Mouse (Mus musculus) embryo, embryonic 10 days (tissue): ENCODE results near the gene Acer3.
"Not testable (repeated sequence)": the region's sequence is repeated elsewhere in the genome, so short reads cannot be mapped to it uniquely, and the experiment has no call there.

Experiments
- DNase-seq: peaks from one replicate; pipeline ENCODE4 v3.0.0-alpha.2; 2015; ENCODE audit warnings: low spot score

Acer3 gene

GRCm38 (mm10) chr7:98289585-98289984 lies 31.4 kb downstream of the Acer3 start:
- peak; percentile 14 for DNase-seq

- DNase-seq: no peak
These were observed 44.7 kb downstream of the Acer3 start for GRCm38 (mm10) chr7:98276263-98276662.

GRCm38 (mm10) chr7:98268166-98268565 lies 52.8 kb downstream of the Acer3 start:
- DNase-seq: not testable (repeated sequence)

DNA sequence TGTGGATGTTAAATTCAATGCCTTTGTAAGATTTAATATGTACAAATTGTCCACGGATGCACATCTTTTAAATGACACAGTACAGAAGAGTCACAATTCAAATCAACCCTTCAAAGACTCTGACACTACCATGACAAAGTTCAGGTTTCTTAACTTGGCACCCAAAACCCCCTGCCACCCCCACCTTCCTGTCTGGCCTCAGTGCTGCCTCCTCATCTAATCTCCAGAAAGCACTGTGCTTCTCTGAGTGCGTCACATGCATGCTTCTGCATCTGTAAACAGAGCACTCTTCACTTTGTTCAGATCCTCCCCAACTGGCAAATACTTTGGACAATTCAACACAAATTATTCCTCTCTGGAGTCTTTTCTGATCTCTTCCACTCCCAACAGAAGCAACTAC lies 68.5 kb downstream of the Acer3 start:
- DNase-seq: no peak

DNA sequence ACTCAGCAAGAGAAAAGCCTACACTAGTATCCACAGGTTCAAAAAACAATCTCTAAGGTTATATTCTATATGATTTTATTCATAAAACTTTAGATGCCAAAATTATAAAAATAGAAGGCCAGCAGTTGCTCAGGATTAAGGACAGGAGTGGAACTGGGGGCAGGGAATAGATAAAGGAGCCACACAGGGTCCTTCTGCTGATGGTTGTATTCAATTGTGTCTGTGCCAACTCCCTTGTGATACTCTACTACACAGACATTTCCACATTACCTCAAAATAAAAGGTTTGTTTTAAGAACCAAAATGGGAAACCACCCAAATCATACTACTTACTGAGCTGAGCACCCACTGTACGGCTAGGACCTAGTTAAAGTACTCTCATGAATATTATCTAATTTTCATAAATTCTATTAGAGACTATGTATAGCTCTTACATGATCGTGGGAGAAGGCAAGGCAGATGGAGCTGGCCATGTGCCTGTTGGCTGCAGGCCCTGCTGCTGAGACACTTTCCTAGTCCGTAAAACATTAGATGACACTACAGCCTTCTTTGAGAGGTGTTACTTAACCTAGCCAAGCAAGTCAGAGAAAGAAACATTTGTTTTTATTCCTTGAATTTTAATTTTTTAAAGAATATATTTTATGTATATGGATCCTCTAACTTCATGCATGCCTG lies 84.2 kb downstream of the Acer3 start:
- no peak for DNase-seq

GRCm38 (mm10) chr7:98223796-98224195 lies 97.2 kb downstream of the Acer3 start:
- DNase-seq: no peak

GRCm38 (mm10) chr7:98216713-98217112 lies 104.3 kb downstream of the Acer3 start:
- DNase-seq: no peak

GRCm38 (mm10) chr7:98202946-98203345 lies 118.1 kb downstream of the Acer3 start:
- DNase-seq: no peak

DNA sequence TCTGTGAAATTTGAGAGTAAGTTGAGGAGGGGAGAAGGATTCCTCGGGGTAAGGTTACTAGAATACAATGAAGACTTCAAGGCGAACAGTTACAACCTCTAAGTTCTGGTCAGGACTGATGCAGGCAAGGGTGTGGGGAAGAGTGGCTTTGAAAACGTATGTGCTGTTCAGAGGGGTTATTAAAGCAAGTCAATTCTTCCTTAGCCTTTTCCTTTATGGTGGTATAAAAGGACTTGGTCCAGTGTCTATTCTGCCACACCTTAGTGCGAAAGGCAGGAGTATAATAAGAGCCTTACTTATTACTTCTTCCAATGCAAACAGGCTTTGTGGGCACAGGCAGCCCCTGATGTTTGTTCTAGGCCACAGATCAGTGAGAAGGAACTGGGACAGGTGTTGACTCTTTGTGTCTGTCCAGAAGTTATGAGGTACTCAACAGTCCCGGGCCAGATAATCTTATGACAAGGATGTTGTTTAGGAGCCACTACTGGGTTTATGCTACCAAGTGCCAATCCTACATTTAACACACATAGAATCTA lies 119.4 kb downstream of the Acer3 start:
- no peak for DNase-seq

- no peak for DNase-seq
These were observed 120.6 kb downstream of the Acer3 start for GRCm38 (mm10) chr7:98200396-98200795.

- no peak for DNase-seq
These were observed 121.6 kb downstream of the Acer3 start, which contains the start of gene B3gnt6 for GRCm38 (mm10) chr7:98199381-98199780. Gene B3gnt6, minus strand, starts transcription at chr7:98199481.

DNA sequence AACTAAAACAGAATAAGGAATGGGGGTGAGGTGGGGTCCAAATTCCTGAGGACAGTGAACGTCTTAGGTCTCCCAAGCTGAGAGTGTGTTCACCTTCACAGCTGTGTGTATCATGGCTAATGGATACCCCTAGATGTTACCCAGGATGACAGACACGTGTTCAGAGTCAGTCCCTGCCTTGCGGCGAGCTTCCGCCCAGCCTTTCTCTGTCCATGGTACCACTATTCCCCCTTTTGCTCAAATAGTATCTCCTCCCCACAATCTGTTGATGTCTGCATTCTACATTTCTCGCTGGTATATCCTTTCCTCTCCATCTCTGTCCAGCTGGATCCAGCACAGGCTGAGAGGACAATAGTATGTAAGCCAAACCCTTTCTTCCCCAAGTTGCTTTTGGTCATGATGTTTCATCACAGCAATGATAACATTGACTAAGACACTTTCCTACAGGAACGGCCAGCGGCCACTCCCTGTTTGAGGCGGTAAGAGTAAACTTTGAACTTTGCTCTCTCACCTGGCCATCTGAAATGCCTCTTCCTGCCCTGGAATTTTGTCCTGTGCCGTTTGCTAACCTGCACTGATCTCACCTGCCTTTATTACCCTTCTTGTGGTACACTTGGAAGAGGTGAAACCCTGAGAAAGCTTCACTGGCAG lies 125.7 kb downstream of the Acer3 start:
- DNase-seq: peak; percentile 71

DNA sequence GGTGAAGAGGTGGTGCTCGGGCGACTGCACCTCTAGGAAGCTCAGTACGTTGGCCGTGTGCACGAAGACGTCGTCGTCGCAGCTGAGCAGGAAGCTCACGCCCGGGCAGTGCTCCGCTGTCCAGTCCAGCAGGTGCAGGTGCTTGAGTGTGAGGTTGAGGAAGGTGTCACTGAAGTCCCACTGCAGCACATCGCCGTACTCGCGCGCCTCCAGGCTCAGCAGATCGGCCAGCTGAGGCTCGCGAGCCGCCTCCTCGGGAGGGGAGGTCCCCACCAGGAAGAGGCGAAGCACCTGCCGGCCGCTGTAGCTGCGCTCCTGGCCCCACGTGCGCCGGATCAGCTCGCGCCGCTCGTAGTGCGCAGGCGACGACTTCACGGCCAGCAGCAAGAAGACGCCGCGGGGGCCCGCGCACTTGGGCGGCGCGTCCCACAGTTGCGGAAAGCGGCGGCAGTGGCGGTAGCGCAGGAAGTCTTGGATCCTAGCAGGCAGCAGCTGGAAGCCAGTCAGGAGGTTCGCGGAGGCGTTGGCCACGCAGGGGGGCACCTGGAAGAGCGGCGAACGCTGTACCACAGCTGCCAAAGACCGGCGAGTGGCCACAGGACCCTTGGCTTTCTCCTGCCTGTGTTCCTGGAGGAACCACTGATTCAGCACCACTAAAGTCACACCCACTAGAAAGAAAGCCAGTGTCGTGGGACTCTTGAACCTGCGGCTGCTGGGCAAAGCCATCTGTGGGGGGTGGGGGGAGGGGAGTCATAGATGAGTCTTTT lies 126.8 kb downstream of the Acer3 start:
- DNase-seq: peak; percentile 34

- DNase-seq: peak; percentile 63
These were observed 127.4 kb downstream of the Acer3 start for GRCm38 (mm10) chr7:98193515-98194025.

DNA sequence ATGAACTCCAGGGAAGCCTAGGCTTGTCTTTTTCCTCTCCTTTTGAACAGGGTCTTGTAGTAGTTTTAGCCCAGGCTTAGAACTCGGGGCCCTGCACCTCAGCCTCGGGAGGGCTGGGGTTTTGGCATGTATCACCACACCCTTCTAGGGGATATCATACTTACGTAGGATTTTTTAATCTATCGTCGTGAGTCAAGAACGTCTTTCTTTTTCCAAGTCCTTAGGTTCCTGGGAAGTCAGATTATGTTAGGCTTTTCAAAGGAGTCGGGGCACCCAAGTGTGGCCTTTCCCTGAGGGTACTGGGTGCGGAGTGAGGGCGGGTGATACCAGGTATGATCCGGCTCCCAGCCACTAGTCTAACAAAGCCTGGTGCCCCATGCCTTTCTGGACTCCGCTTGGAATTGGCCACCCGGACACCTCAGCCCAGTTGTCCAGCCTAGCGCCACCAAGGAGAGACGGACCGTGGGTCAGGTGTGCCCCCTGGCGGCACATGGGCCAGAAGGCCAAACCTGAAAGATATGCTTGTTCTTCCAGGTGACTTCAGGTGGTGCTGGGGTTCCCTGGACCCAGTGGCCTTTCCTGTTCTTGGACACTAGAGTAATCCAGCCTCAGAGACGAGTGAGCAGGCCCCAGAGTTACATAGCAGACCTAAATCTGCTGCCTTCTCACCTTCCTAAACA lies 129.3 kb downstream of the Acer3 start:
- DNase-seq: peak; percentile 59

DNA sequence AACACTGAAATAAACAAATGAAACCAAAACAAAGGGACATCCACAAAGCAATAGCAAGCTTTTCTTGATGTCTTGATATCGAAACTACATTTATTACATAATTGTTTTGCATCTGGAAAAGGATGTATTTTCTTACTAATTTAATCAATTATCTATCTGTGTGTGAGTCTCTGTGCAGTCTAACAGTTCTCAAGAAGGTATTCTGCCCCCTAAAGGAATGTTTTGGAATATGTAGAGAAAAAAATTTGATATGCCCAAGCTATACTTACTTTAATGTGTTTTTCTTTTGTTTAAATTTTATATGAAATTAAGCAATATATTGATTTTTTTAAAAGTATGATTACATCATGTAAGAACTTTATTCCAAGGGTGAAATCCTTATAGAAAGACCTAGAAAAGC lies 130.4 kb downstream of the Acer3 start:
- no peak for DNase-seq

DNA sequence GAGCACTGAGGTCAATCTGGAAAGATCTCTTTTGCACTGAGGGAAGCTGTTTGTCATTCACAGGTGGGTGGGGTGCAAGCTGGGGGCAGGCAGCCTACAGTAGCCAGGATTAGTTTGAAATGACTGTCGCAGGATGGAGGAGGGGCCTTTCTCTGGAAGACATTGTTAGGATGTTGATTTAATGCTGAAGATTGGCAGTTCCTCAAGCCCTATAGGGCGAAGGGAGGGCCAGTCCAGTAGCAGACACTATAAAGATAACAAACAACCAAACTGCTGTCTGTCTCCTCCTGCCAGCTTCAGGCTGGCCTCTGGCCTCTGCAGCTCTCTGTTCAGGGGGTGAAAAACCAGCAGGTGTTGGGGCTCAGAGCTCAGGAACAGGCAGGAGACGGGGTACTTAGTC lies 131.3 kb downstream of the Acer3 start:
- no peak for DNase-seq

GRCm38 (mm10) chr7:98188680-98189079 lies 132.3 kb downstream of the Acer3 start:
- no peak for DNase-seq

DNA sequence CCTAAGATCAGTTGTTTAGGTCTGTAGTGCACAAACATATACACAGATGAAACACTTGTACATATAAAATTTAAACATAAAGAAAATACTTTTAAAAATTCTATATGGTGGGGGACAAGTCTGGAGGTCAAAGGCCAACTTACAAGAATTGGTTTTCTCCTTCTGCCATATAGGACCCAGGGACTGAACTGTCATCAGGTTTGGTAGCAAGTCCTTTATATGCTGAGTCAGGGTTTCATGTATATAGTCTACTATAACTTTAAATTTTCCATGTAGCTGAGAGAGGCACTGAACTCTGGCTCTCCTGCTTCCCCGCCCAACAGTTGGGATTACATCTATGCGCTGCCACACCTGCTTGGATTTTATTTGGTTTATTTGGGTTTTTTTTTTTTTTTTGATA lies 132.8 kb downstream of the Acer3 start:
- no peak for DNase-seq

DNA sequence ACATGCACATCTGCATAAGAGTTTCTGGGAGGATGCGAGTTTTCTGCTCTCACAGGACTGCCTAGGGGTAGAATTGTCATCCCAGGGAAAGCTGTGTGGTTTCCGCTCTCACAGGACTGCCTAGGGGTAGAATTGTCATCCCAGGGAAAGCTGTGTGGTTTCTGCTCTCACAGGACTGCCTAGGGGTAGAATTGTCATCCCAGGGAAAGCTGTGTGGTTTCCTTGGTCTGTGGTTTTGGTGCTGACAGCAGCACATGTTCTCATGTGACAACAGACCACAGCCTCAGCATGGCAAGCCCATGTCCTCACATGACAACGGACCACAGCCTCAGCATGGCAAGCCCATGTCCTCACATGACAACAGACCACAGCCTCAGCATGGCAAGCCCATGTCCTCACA lies 133.7 kb downstream of the Acer3 start:
- DNase-seq: not testable (repeated sequence)

- no peak for DNase-seq
These were observed 134.4 kb downstream of the Acer3 start for GRCm38 (mm10) chr7:98186637-98187036.

DNA sequence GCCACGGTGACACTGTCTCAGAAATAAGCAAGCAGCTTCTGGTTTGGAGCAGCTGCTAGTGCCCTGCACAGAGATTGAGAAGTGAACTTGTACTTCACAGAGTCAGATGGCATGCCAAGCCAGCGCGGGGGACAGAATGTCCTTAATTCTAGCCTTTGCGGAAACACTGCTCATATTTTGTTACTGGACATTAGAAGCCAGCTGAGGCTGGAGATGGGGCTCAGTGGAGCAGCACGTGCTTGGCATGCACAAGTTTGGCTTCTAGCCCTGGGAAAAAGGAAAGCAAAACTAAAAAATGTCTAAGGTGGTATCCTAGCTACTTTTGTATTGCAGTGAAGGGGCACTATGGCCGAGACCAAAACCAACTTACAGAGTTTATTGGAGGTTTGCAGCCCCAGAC lies 135.7 kb downstream of the Acer3 start:
- DNase-seq: no peak
